8 mouse cellular contexts compared by ENCODE assay signal in genomic region chr19:16781406-16782019, GRCm38 (mm10). TPM values are rescaled to one million over a fixed set of nuclear protein-coding genes. Genes with fewer than 3 reads are reported as not detected.
DNase-seq lines count a peak whose midpoint lies in the region; ATAC-seq and TF ChIP-seq lines count a peak whose summit lies in the region.

No protein-coding gene starts in this region.

- peak overlapping the region; percentile 39 for H3K9ac ChIP-seq in forebrain, embryonic 11.5 days (ENCODE audit: low read length)
- peak overlapping the region; percentile 50; the same call in 1 of the 2 replicates for H3K9ac ChIP-seq in limb, embryonic 12.5 days (replicated peaks)
- peak overlapping the region; percentile 31 for H3K9ac ChIP-seq in neural tube, embryonic 15.5 days (replicated peaks)

- ATAC-seq in forebrain, embryonic 11.5 days (replicated peaks; ENCODE audit: low FRiP score): no peak
- ATAC-seq in limb, embryonic 12.5 days (ENCODE audit: insufficient number of reproducible peaks, insufficient read depth, low FRiP score, low TSS enrichment, low read depth): no peak; the same call in 1 of the 2 replicates
- ATAC-seq in neural tube, embryonic 15.5 days (ENCODE audit: low FRiP score): no peak

- peaks cover 9% of the 10 kb centered on the region; the same call in 1 of the 2 replicates for H3K4me1 ChIP-seq in testis, adult 2 months (ENCODE audit: control insufficient read depth, insufficient read depth, low read length)
- no peaks in the 10 kb centered on the region; the same call in 1 of the 2 replicates for H3K4me1 ChIP-seq in forebrain, embryonic 11.5 days (replicated peaks; ENCODE audit: control insufficient read depth, insufficient read depth, low read length)
- H3K4me1 ChIP-seq in limb, embryonic 12.5 days (replicated peaks): peaks cover 3% of the 10 kb centered on the region; the same call in 1 of the 2 replicates
- H3K4me1 ChIP-seq in neural tube, embryonic 15.5 days: peaks cover 13% of the 10 kb centered on the region

- peak overlapping the region; percentile 98 for H3K4me2 ChIP-seq in forebrain, embryonic 11.5 days (ENCODE audit: low read depth, low read length, severe bottlenecking)
- H3K4me2 ChIP-seq in limb, embryonic 12.5 days: peak overlapping the region; percentile 98
- peak overlapping the region; percentile 98 for H3K4me2 ChIP-seq in neural tube, embryonic 15.5 days

- intact Hi-C loops in left cerebral cortex, postnatal 36 days (cut with DNase I): no loop called here

- H3K27ac ChIP-seq in testis, adult 2 months (ENCODE audit: control insufficient read depth, insufficient read depth, low read depth, low read length): peak overlapping the region; percentile 92
- H3K27ac ChIP-seq in forebrain, embryonic 11.5 days (ENCODE audit: low read depth, low read length): no peak overlapping the region
- no peak overlapping the region for H3K27ac ChIP-seq in limb, embryonic 12.5 days
- peak overlapping the region; percentile 25; the same call in 1 of the 2 replicates for H3K27ac ChIP-seq in neural tube, embryonic 15.5 days (replicated peaks)

- no peaks in the 10 kb centered on the region for H3K9me3 ChIP-seq in forebrain, embryonic 11.5 days (ENCODE audit: control insufficient read depth, low read length)
- H3K9me3 ChIP-seq in limb, embryonic 12.5 days: no peaks in the 10 kb centered on the region
- no peaks in the 10 kb centered on the region for H3K9me3 ChIP-seq in neural tube, embryonic 15.5 days (replicated peaks)

- H3K4me3 ChIP-seq in testis, adult 2 months (ENCODE audit: control insufficient read depth, low read depth, low read length): peak overlapping the region; percentile 87
- peak overlapping the region; percentile 66 for H3K4me3 ChIP-seq in forebrain, embryonic 11.5 days (ENCODE audit: low read depth, low read length)
- H3K4me3 ChIP-seq in limb, embryonic 12.5 days (replicated peaks): peak overlapping the region; percentile 69
- peak overlapping the region; percentile 73 for H3K4me3 ChIP-seq in neural tube, embryonic 15.5 days (replicated peaks)

- DNase-seq in testis, postnatal 10 days (ENCODE audit: low spot score): no peak
- DNase-seq in forebrain, embryonic 11.5 days (ENCODE audit: low spot score): no peak
- no peak for DNase-seq in ovary, adult 18-20 months (ENCODE audit: low spot score)
- no peak for DNase-seq in thymus, postnatal 36 days
- DNase-seq in left cerebral cortex, postnatal 36 days (ENCODE audit: low spot score in 2 of 2): no peak

- H3K36me3 ChIP-seq in testis, adult 2 months (ENCODE audit: control insufficient read depth, insufficient read depth, low read length): no peaks in the 10 kb centered on the region
- no peaks in the 10 kb centered on the region for H3K36me3 ChIP-seq in forebrain, embryonic 11.5 days (ENCODE audit: control insufficient read depth, insufficient read depth, low read length)
- no peaks in the 10 kb centered on the region for H3K36me3 ChIP-seq in limb, embryonic 12.5 days
- no peaks in the 10 kb centered on the region for H3K36me3 ChIP-seq in neural tube, embryonic 15.5 days

- WGBS in forebrain, embryonic 11.5 days: 15% methylated on average over 10 of the region's 10 CpGs
- WGBS in limb, embryonic 12.5 days: 18% methylated on average over 10 of the region's 10 CpGs
- 12% methylated on average over 10 of the region's 10 CpGs for WGBS in neural tube, embryonic 15.5 days

- no peaks in the 10 kb centered on the region for H3K27me3 ChIP-seq in testis, adult 2 months (ENCODE audit: control insufficient read depth, insufficient read depth, low read length)
- peaks cover 2% of the 10 kb centered on the region; the same call in 1 of the 2 replicates for H3K27me3 ChIP-seq in forebrain, embryonic 11.5 days (ENCODE audit: control insufficient read depth, insufficient read depth, low read length)
- H3K27me3 ChIP-seq in limb, embryonic 12.5 days: peaks cover 22% of the 10 kb centered on the region
- peaks cover 13% of the 10 kb centered on the region; the same call in 1 of the 2 replicates for H3K27me3 ChIP-seq in neural tube, embryonic 15.5 days (replicated peaks)

- TF ChIP-seq POLR2A in testis, adult 2 months (IDR thresholded peaks at IDR 0.05; ENCODE audit: control insufficient read depth, low read depth, low read length): no peak

- no peak for TF ChIP-seq CTCF in testis, adult 2 months (IDR thresholded peaks at IDR 0.05; ENCODE audit: control insufficient read depth, insufficient read depth, insufficient replicate concordance, low read depth, low read length)

RNA-seq across cellular contexts. Expression of gene Vps13a, which starts 0.8 kb away (rescaled TPM):
- 18.2 and 23.4 TPM in 2 replicates for polyA plus RNA-seq in testis, adult 2 months (2012; rRNA removed)
- 11.8 and 14.1 TPM in 2 replicates for polyA plus RNA-seq in forebrain, embryonic 11.5 days (2014; fragmentation: Nextera tagmentation; extraction: Ambion mirVana)
- 6.8 and 7.9 TPM in 2 replicates for polyA plus RNA-seq in limb, embryonic 12.5 days (2016; fragmentation: Nextera tagmentation; extraction: Ambion mirVana)
- polyA plus RNA-seq in neural tube, embryonic 15.5 days (2015; fragmentation: Nextera tagmentation; extraction: Ambion mirVana): 8.8 and 10.8 TPM in 2 replicates
- total RNA-seq in left cerebral cortex, postnatal 36 days (2021): 10 to 100 TPM; 65.6 to 88.2 TPM

Comparison
In these comparisons a context has a peak if more than half of its experiments do, and no peak if none do; other contexts are left out.
1. H3K27ac ChIP-seq: peak in testis, adult 2 months (single experiment) and neural tube, embryonic 15.5 days (single experiment); none in forebrain, embryonic 11.5 days (single experiment) and limb, embryonic 12.5 days (single experiment).
2. Peak in every context shown above with its lines, with median percentiles within 50 percentile points of each other: H3K4me3 ChIP-seq, H3K4me2 ChIP-seq and H3K9ac ChIP-seq.